Mouse (Mus musculus) kidney, postnatal 10 days (tissue): Measurements from ENCODE around the gene Fxyd3.

Source experiments
- DNase-seq: peaks from one replicate; pipeline ENCODE4 v3.0.0; 2021; ENCODE audit warnings: mixed read lengths

The Fxyd3 gene

GRCm38 (mm10) chr7:31098697-31099611 is 22.4 kb upstream of the Fxyd3 start:
- peak; percentile 53 for DNase-seq

- DNase-seq, result peak; percentile 97
Observed at GRCm38 (mm10) chr7:31097583-31098248, 21.2 kb upstream of the Fxyd3 start.

- no peak for DNase-seq
Observed at GRCm38 (mm10) chr7:31096892-31097564, 20.5 kb upstream of the Fxyd3 start.

- DNase-seq, result no peak
Observed at GRCm38 (mm10) chr7:31094774-31095501, 18.4 kb upstream of the Fxyd3 start.

- DNase-seq, result no peak
Observed at GRCm38 (mm10) chr7:31089721-31090120, 13.2 kb upstream of the Fxyd3 start.

- DNase-seq, result no peak
Observed at GRCm38 (mm10) chr7:31088206-31088605, 11.7 kb upstream of the Fxyd3 start.

GRCm38 (mm10) chr7:31087262-31087661 is 10.8 kb upstream of the Fxyd3 start:
- DNase-seq, result no peak

GRCm38 (mm10) chr7:31086175-31086755 is 9.8 kb upstream of the Fxyd3 start:
- no peak for DNase-seq

- DNase-seq, result peak; percentile 58
Observed at GRCm38 (mm10) chr7:31085171-31085570, 8.7 kb upstream of the Fxyd3 start.

GRCm38 (mm10) chr7:31084140-31084539 is 7.6 kb upstream of the Fxyd3 start:
- DNase-seq, result peak; percentile 45

- peak; percentile 47 for DNase-seq
Observed at GRCm38 (mm10) chr7:31082831-31083588, 6.5 kb upstream of the Fxyd3 start.

GRCm38 (mm10) chr7:31082106-31082505 is 5.6 kb upstream of the Fxyd3 start:
- no peak for DNase-seq

GRCm38 (mm10) chr7:31081106-31081505 is 4.6 kb upstream of the Fxyd3 start:
- DNase-seq, result no peak

- DNase-seq, result no peak
Observed at GRCm38 (mm10) chr7:31080611-31081010, 4.1 kb upstream of the Fxyd3 start.

GRCm38 (mm10) chr7:31079670-31080069 is 3.2 kb upstream of the Fxyd3 start:
- no peak for DNase-seq

- peak; percentile 63 for DNase-seq
Observed at GRCm38 (mm10) chr7:31077885-31078445, 1.5 kb upstream of the Fxyd3 start.

- no peak for DNase-seq
Observed at GRCm38 (mm10) chr7:31077470-31077869, 966 bp upstream of the Fxyd3 start.

GRCm38 (mm10) chr7:31074713-31075069 is 1.8 kb downstream of the Fxyd3 start:
- DNase-seq, result no peak

GRCm38 (mm10) chr7:31074061-31074712 is 2.3 kb downstream of the Fxyd3 start:
- DNase-seq, result no peak

- DNase-seq, result no peak
Observed at GRCm38 (mm10) chr7:31073546-31073945, 3.0 kb downstream of the Fxyd3 start.

GRCm38 (mm10) chr7:31072326-31072725 is 4.2 kb downstream of the Fxyd3 start:
- DNase-seq, result no peak
